Mouse (Mus musculus): ENCODE measurements around the gene Polr2b.

The Polr2b gene

GRCm38 (mm10) chr5:77309924-77310772 is at the start of gene Polr2b, which contains the start of gene Noa1:
TSS of gene Polr2b (plus strand) at chr5:77310147.
TSS of gene Noa1 (minus strand) at chr5:77310084.
- DNase-seq = peak; percentile 99

GRCm38 (mm10) chr5:77261137-77261536 is 48.8 kb upstream of the Polr2b start:
- DNase-seq = no peak

- no peak for DNase-seq
Observed at GRCm38 (mm10) chr5:77262105-77262504, 47.8 kb upstream of the Polr2b start.

GRCm38 (mm10) chr5:77265081-77265670 is 44.8 kb upstream of the Polr2b start, which contains the start of gene Rest:
TSS of gene Rest (plus strand) at chr5:77265491.
- DNase-seq = peak; percentile 83

- peak; percentile 83 for DNase-seq
Observed at GRCm38 (mm10) chr5:77265671-77266065, 44.3 kb upstream of the Polr2b start.

DNA sequence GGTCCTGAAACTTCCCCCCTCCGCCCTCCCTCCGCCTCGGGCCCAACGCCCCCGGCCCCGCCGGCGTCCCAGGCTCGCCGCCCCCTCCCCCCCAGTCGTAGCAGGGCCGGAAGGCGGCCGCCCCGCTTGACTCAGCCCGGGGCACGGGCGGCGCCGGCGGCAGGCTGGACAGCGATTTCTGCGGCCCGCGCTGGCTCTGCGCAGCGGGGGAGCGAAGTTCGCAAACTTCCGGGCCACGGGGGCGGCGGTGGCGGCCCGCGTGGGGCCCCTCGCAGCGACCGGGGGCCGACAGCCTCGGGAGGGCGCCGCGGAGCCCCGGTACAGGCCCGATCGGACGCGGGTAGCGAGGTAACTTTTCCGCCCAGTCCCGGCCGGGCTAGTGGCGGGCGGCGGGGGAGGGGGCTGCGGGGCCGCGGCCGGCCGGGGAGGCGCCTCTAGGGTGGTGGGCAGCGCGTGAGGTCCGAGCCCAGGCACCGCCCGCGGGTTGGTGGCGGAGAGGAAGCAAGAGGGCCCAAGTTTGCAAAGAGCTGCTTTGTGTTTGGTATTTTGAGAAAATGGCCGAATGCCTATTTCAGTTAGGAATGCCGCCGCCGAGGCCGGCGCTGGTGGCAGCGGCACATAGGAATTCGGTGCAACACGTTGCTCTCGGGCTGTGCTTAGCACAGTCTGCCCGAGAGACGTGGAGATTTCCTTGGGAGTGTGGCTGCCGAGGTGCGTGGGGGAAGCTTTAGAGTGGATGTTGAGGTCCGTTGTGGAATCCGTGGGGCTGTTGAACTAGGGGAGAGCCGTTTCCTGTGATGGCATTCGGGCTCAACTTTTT is 43.7 kb upstream of the Polr2b start:
- DNase-seq = peak; percentile 76

GRCm38 (mm10) chr5:77266886-77267401 is 43.0 kb upstream of the Polr2b start:
- peak; percentile 38 for DNase-seq

DNA sequence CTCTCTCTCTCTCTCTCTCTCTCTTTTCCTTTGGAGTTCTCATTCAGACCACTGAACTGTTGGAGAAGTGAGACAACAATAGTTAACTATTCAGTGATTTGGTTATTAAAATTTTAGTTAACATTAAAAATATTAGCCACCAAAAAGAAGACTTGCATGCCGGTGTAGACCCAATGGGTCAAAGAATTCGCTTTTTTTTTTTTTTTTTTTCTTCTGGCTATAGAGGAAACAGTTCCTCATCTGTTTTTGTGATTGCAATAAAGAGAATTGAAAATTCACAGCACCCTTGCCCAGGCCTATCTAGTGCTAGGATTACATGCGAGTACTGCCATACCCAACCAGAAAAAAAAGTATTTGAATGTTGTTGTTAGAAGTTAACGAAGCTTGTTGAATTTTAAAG is 42.5 kb upstream of the Polr2b start:
- DNase-seq = no peak

DNA sequence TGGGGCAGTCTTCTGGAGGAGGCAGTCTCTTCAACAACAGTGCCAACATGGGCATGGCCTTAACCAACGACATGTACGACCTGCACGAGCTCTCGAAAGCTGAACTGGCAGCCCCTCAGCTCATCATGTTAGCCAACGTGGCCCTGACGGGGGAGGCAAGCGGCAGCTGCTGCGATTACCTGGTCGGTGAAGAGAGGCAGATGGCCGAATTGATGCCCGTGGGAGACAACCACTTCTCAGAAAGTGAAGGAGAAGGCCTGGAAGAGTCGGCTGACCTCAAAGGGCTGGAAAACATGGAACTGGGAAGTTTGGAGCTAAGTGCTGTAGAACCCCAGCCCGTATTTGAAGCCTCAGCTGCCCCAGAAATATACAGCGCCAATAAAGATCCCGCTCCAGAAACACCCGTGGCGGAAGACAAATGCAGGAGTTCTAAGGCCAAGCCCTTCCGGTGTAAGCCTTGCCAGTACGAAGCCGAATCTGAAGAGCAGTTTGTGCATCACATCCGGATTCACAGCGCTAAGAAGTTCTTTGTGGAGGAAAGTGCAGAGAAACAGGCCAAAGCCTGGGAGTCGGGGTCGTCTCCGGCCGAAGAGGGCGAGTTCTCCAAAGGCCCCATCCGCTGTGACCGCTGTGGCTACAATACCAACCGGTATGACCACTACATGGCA is 41.9 kb upstream of the Polr2b start:
- peak; percentile 15 for DNase-seq

- peak; percentile 42 for DNase-seq
Observed at GRCm38 (mm10) chr5:77269399-77269798, 40.5 kb upstream of the Polr2b start.

GRCm38 (mm10) chr5:77273151-77273550 is 36.8 kb upstream of the Polr2b start:
- DNase-seq = peak; percentile 87

GRCm38 (mm10) chr5:77275950-77276349 is 34.0 kb upstream of the Polr2b start:
- DNase-seq = peak; percentile 73

DNA sequence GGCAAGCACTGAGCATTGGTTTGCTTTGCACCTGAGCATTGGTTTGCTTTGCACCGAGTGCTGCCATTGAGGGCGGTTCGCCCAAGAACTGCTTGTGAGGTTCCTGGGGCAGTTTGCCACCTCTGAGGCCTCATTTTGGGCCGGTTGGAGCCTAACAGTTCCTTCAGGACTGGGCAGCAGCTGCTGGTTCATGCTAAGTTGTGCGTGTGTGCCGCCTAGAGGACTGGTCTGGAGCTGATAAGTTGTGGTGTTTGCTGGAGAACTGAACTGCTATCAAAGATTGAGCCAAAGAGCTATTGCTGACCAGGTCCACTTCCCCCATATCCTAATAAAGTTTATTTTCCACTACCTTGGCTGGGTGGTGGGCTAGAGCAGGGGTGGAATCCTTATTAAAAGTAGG is 32.7 kb upstream of the Polr2b start:
- no peak for DNase-seq

- DNase-seq = no peak
Observed at GRCm38 (mm10) chr5:77281518-77282174, 28.3 kb upstream of the Polr2b start.

- DNase-seq = no peak
Observed at GRCm38 (mm10) chr5:77282242-77282641, 27.7 kb upstream of the Polr2b start.

DNA sequence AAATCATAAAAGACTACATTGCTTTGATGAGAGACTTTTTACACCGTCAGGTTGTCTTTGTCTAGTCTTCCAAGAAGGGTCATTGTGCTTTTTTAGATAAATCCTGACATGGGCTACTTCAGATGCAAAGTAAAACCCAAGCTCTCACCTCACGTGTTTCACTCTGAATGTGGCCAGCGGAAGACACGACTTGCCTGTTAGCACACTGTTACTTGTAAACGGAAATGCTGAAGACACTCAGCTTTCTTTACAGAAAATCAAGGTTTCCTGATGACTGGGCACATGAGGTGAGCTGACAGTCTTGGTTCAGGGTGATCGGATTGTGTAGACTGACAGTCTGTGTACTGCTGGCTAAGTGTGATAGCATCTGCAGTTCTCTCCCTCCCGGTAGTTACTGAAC is 24.3 kb upstream of the Polr2b start:
- no peak for DNase-seq

- no peak for DNase-seq
Observed at GRCm38 (mm10) chr5:77286904-77287303, 23.0 kb upstream of the Polr2b start.

DNA sequence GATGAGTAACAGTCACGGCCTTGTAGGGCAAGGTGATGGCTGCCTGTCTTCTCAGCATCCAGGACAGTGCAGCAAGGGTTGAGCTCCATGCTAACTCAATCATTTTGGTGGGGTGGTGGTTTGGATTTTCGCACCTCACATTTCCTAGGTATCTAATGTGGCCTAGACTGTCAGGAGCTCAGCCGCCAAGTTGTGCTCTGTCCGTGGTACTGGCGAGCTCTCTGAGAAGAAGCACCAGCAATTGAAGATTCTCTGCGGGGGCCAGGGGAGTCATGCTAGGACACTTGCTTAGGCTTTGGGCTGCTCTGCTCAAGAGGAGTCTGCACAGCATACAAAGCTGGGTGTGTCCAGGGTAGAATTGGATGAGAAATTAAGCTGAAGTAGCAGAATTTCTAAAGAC is 22.0 kb upstream of the Polr2b start:
- no peak for DNase-seq

- no peak for DNase-seq
Observed at GRCm38 (mm10) chr5:77289686-77290085, 20.3 kb upstream of the Polr2b start.

GRCm38 (mm10) chr5:77290606-77291005 is 19.3 kb upstream of the Polr2b start:
- no peak for DNase-seq

- no peak for DNase-seq
Observed at GRCm38 (mm10) chr5:77292803-77293522, 17.0 kb upstream of the Polr2b start.

Measured in thymus, postnatal 14 days (tissue).